In the genomic region with DNA sequence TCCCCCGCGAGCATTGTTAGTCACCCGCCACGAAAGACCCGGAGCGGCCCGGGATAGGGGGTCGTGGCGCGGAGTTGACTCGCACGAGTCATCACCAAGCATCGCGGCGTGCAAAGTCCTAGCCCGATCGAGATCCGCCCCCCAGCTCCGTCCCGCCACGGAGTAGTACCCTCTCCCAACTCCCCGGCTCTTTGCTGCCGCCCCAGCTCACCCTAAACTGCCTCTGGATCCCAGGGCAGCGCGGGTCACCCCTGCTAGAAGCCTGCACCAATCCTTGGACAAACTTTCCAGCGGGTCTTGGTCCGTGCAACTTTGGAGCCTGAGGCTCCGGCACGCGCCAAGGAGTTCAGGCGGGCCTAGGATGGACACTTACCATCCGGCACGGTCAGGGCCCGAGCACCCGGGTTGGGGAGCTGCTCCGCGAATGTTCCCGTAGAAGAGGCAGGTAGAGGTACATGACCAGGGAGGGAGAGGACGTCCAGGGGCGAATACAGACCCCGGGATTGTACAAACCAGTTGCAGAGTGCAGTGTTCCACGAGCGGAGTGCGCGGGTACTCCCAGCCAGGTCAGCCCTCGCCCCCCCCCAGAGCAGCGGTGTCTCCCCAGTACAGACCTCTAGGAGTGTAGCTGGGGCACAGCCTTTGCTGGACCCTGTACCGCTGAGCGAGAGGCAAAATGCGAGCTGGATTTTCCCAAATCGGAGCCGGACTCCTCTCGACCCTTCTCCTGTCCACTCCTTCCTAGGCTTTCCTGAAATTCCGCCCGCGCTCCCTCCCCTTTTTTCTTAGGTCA, we compare ENCODE assay signal across 8 mouse cellular contexts. TPM values are rescaled to one million over a fixed set of nuclear protein-coding genes. Genes with fewer than 3 reads are reported as not detected.
DNase-seq lines count a peak whose midpoint lies in the region; ATAC-seq lines count a peak whose summit lies in the region.

No protein-coding gene starts in this region.

- peak overlapping the region; percentile 56 for H3K9ac ChIP-seq in lung, embryonic 15.5 days

- under 1% methylated on average over 56 of the region's 56 CpGs for WGBS in lung, embryonic 15.5 days

- H3K4me1 ChIP-seq in lung, embryonic 15.5 days = peaks cover 10% of the 10 kb centered on the region; the same call in 1 of the 2 replicates

- H3K27ac ChIP-seq in lung, embryonic 15.5 days = peak overlapping the region; percentile 49

- H3K27me3 ChIP-seq in lung, embryonic 15.5 days = no peaks in the 10 kb centered on the region

- ATAC-seq in common myeloid progenitor, adult 5-6 weeks (replicated peaks; ENCODE audit: low read depth, poor library complexity, severe bottlenecking) = peak; percentile 45
- peak; percentile 50 for ATAC-seq in granulocyte monocyte progenitor cell, adult 5-6 weeks (replicated peaks; ENCODE audit: poor library complexity, severe bottlenecking)
- ATAC-seq in lung, embryonic 15.5 days (ENCODE audit: borderline replicate concordance, extremely low read depth, low FRiP score, low TSS enrichment) = peak; percentile 88

- no peaks in the 10 kb centered on the region for H3K9me3 ChIP-seq in lung, embryonic 15.5 days

- no peaks in the 10 kb centered on the region for H3K36me3 ChIP-seq in lung, embryonic 15.5 days

- peak overlapping the region; percentile 66 for H3K4me3 ChIP-seq in lung, embryonic 15.5 days

- H3K4me2 ChIP-seq in lung, embryonic 15.5 days = peak overlapping the region; percentile 93

- peak; percentile 6 to 19 for DNase-seq in spleen, adult 18-20 months
- DNase-seq in spleen, postnatal 36 days (ENCODE audit: low spot score in 2 of 2) = no peak
- DNase-seq in kidney, adult 11 months = peak; percentile 62
- peak; percentile 27 for DNase-seq in ovary, adult 18-20 months (ENCODE audit: low spot score)
- DNase-seq in left cerebral cortex, adult 11 months (ENCODE audit: low spot score) = no peak

RNA-seq across cellular contexts. Expression of gene Tet1, which starts 21.8 kb away (rescaled TPM):
- 16.6 and 20.7 TPM in 2 replicates for total RNA-seq in common myeloid progenitor, adult 5-6 weeks (2017)
- total RNA-seq in granulocyte monocyte progenitor cell, adult 5-6 weeks (2014; fragmentation: Nextera tagmentation) = 12.8 and 21.1 TPM in 2 replicates
- 7.5 and 8.6 TPM in 2 replicates for total RNA-seq in granulocyte monocyte progenitor cell, adult 5-6 weeks (2017)
- 27.7 and 28.5 TPM in 2 replicates for polyA plus RNA-seq in lung, embryonic 15.5 days (2015; fragmentation: Nextera tagmentation; extraction: Ambion mirVana)

RNA-seq across cellular contexts. Expression of gene Slc25a16, which starts 33.4 kb away (rescaled TPM):
- total RNA-seq in common myeloid progenitor, adult 5-6 weeks (2017) = 18.1 and 20.7 TPM in 2 replicates
- 15.7 and 24.2 TPM in 2 replicates for total RNA-seq in granulocyte monocyte progenitor cell, adult 5-6 weeks (2014; fragmentation: Nextera tagmentation)
- 17.6 and 19.0 TPM in 2 replicates for total RNA-seq in granulocyte monocyte progenitor cell, adult 5-6 weeks (2017)
- 14.8 and 15.7 TPM in 2 replicates for polyA plus RNA-seq in lung, embryonic 15.5 days (2015; fragmentation: Nextera tagmentation; extraction: Ambion mirVana)

RNA-seq across cellular contexts. Expression of gene Dna2, which starts 59.8 kb away (rescaled TPM):
- 32.5 and 37.6 TPM in 2 replicates for total RNA-seq in common myeloid progenitor, adult 5-6 weeks (2017)
- total RNA-seq in granulocyte monocyte progenitor cell, adult 5-6 weeks (2014; fragmentation: Nextera tagmentation) = 47.2 and 65.6 TPM in 2 replicates
- total RNA-seq in granulocyte monocyte progenitor cell, adult 5-6 weeks (2017) = 49.5 and 51.2 TPM in 2 replicates
- polyA plus RNA-seq in lung, embryonic 15.5 days (2015; fragmentation: Nextera tagmentation; extraction: Ambion mirVana) = 17.4 and 17.9 TPM in 2 replicates

Comparison
In these comparisons a context has a peak if more than half of its experiments do, and no peak if none do; other contexts are left out.
1. DNase-seq: peak in spleen, adult 18-20 months (2 of 2), kidney, adult 11 months (single experiment) and ovary, adult 18-20 months (single experiment); none in spleen, postnatal 36 days (0 of 2) and left cerebral cortex, adult 11 months (single experiment).
2. Peak in every context shown above with its lines, with median percentiles within 50 percentile points of each other: ATAC-seq.